Mouse (Mus musculus) embryonic facial prominence, embryonic 14.5 days (tissue): ENCODE measurements at regions not wholly inside any gene's neighbourhood (a gene's known extent, or its start where the extent isn't known, plus 50 kb on each side); places are given as distances from the start of the nearest gene placed in this dataset.
A peak's percentile ranks its signal among the peaks of the same experiment; 100 is the strongest.

ENCODE experiments used
- ATAC-seq: fragments of 200-750 bp; cut with Nextera tagmentation; 2 replicates; pipeline ENCODE4 v1.8.0; 2017; ENCODE audit warnings: low read depth, moderate number of reproducible peaks, moderate TSS enrichment
- DNase-seq: peaks from one replicate; pipeline ENCODE4 v3.0.0-alpha.2; 2015; ENCODE audit warnings: low spot score
- H3K27ac ChIP-seq: fragments of 300-500 bp; sonication (generic); replicated peaks from 2 replicates; pipeline ENCODE4 v1.5.1; 2014; ENCODE audit warnings: low read depth, mild to moderate bottlenecking, low read length, moderate library complexity
- H3K27me3 ChIP-seq: fragments of 300-500 bp; sonication (generic); replicated peaks from 2 replicates; pipeline ENCODE4 v1.6.1; 2014; ENCODE audit warnings: low read length; ENCODE audit not compliant: control insufficient read depth, insufficient read depth
- H3K36me3 ChIP-seq: fragments of 300-500 bp; sonication (generic); 2 replicates; pipeline ENCODE4 v1.6.1; 2014; ENCODE audit warnings: low read length, mixed read lengths; ENCODE audit not compliant: control insufficient read depth, insufficient read depth
- H3K4me1 ChIP-seq: fragments of 300-500 bp; sonication (generic); 2 replicates; pipeline ENCODE4 v1.6.1; 2014; ENCODE audit warnings: antibody characterized with exemption, low read length; ENCODE audit not compliant: control insufficient read depth, insufficient read depth
- H3K4me2 ChIP-seq: fragments of 300-500 bp; sonication (generic); 2 replicates; pipeline ENCODE4 v1.6.1; 2014; ENCODE audit warnings: low read depth, mild to moderate bottlenecking, low read length, moderate library complexity, mixed read lengths
- H3K4me3 ChIP-seq: fragments of 300-500 bp; sonication (generic); 2 replicates; pipeline ENCODE4 v1.5.1; 2014; ENCODE audit warnings: low read depth, mild to moderate bottlenecking, low read length
- H3K9ac ChIP-seq: fragments of 300-500 bp; sonication (generic); 2 replicates; pipeline ENCODE4 v1.6.1; 2014; ENCODE audit warnings: low read depth, mild to moderate bottlenecking, low read length, moderate library complexity, mixed read lengths
- H3K9me3 ChIP-seq: fragments of 300-500 bp; sonication (generic); 2 replicates; pipeline ENCODE4 v1.6.1; 2016; ENCODE audit warnings: low read length; ENCODE audit not compliant: control insufficient read depth
- WGBS: fragments of 180-500 bp; shearing (Covaris S2); extraction: QIAGEN DNeasy Blood & Tissue Kit; methylation state at CpG from one replicate; pipeline ENCODE4 v1.1.7; 2014; 5-methylcytosine and 5-hydroxymethylcytosine counted together

DNA sequence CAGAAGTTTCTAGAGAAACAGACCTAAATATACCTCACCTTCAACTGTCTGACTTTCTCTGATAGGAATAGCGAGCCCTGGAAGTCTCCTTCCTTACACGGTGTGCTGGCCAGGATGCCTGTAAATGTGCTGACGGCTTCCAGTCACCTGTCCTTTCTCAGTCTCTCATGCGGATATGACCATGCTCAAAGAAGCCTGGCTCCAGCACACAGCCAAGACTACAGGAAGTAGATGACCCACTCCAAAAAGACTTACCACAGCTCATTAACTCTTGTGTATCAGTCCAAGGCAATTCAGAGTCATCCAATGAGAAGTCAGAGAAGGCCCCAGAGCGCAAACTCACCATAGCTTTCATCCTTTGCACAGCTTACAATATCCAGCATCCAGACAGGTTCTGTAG lies 186.3 kb downstream of the Synb start:
- no peaks in the 10 kb centered on the region for H3K36me3 ChIP-seq
- no peaks in the 10 kb centered on the region for H3K9me3 ChIP-seq
- DNase-seq: no peak
- no peak overlapping the region for H3K9ac ChIP-seq
- peaks cover 5% of the 10 kb centered on the region; the same call in 1 of the 2 replicates for H3K4me1 ChIP-seq
- no peaks in the 10 kb centered on the region for H3K27me3 ChIP-seq
- 82% methylated on average over 5 of the region's 5 CpGs for WGBS
- no peak overlapping the region for H3K4me3 ChIP-seq
- no peak overlapping the region for H3K27ac ChIP-seq
- no peak for ATAC-seq
- no peak overlapping the region for H3K4me2 ChIP-seq

- Histone ChIP-seq H3K27me3 (no peaks in the 10 kb centered on the region), H3K9me3 (no peaks in the 10 kb centered on the region), H3K4me1 (peaks cover 5% of the 10 kb centered on the region; the same call in 1 of the 2 replicates), H3K27ac (0 out of 2 replicates have a peak overlapping the region, but pooled peaks have one; percentile 34), H3K4me3 (no peak overlapping the region), H3K4me2 (no peak overlapping the region), H3K9ac (no peak overlapping the region), H3K36me3 (no peaks in the 10 kb centered on the region)
- ATAC-seq (no peak), DNase-seq (peak; percentile 55)
- 18% methylated on average over 4 of the region's 4 CpGs for WGBS
Measured at GRCm38 (mm10) chr14:69104646-69105045, 189.5 kb downstream of the Synb start.

DNA sequence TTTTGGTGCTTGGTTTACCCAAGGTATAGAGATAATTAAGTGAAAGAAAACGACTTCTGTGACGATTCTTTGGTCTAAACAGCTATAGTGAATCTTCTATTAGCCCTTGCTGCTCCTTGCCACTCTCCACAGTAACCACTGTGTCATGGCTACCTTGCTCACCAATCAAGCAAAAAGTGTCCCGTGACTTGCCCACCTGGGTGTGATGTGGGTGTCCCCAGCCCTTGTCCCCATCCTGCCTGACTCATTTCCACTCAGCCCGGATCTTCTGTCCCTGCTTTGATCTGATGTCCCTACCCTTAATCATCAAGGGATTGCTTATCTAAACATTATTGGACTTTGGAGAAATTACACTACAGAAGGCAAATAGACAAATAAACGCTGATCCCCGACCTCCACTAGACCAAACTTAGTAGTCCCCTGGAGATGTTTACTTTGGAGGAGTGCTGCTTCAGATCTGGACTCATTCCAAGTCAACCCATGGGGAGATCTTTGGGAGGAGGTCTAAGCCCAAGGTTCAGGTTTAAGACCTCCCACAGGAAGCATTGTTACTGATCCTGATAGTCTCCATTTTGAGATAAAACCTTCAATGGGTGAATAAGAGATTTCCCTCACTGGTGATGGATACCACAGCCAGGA lies 190.6 kb downstream of the Synb start:
- no peaks in the 10 kb centered on the region for H3K9me3 ChIP-seq
- 70% methylated on average over 6 of the region's 6 CpGs for WGBS
- no peak overlapping the region for H3K27ac ChIP-seq
- H3K36me3 ChIP-seq: no peaks in the 10 kb centered on the region
- no peak overlapping the region for H3K9ac ChIP-seq
- peaks cover 5% of the 10 kb centered on the region; the same call in 1 of the 2 replicates for H3K4me1 ChIP-seq
- ATAC-seq: no peak
- no peak for DNase-seq
- H3K4me2 ChIP-seq: no peak overlapping the region
- no peak overlapping the region for H3K4me3 ChIP-seq
- no peaks in the 10 kb centered on the region for H3K27me3 ChIP-seq

- no peak overlapping the region for H3K4me3 ChIP-seq
- H3K27ac ChIP-seq: no peak overlapping the region
- no peaks in the 10 kb centered on the region for H3K9me3 ChIP-seq
- no peak overlapping the region for H3K9ac ChIP-seq
- 88% methylated on average over 5 of the region's 5 CpGs for WGBS
- H3K27me3 ChIP-seq: no peaks in the 10 kb centered on the region
- no peaks in the 10 kb centered on the region for H3K36me3 ChIP-seq
- DNase-seq: no peak
- no peak overlapping the region for H3K4me2 ChIP-seq
- H3K4me1 ChIP-seq: peaks cover 5% of the 10 kb centered on the region; the same call in 1 of the 2 replicates
- ATAC-seq: no peak
Measured at GRCm38 (mm10) chr14:69100866-69101265, 193.2 kb downstream of the Synb start.

- no peaks in the 10 kb centered on the region for H3K4me1 ChIP-seq
- 80% methylated on average over 3 of the region's 3 CpGs for WGBS
- no peak overlapping the region for H3K4me3 ChIP-seq
- DNase-seq (no peak), ATAC-seq (no peak)
- H3K4me2 ChIP-seq: no peak overlapping the region
- H3K36me3 ChIP-seq: no peaks in the 10 kb centered on the region
- H3K9ac ChIP-seq: no peak overlapping the region
- H3K9me3 ChIP-seq: no peaks in the 10 kb centered on the region
- H3K27me3 ChIP-seq: no peaks in the 10 kb centered on the region
- no peak overlapping the region for H3K27ac ChIP-seq
Measured at GRCm38 (mm10) chr14:69095599-69095998, 198.5 kb downstream of the Synb start.
